Mouse (Mus musculus): ENCODE results near the gene Dlk2. TPM values are rescaled to one million over a fixed set of nuclear protein-coding genes. Genes with fewer than 3 reads are reported as not detected.

Gene Dlk2
- polyA plus RNA-seq, 1 experiment, result not detected

DNA sequence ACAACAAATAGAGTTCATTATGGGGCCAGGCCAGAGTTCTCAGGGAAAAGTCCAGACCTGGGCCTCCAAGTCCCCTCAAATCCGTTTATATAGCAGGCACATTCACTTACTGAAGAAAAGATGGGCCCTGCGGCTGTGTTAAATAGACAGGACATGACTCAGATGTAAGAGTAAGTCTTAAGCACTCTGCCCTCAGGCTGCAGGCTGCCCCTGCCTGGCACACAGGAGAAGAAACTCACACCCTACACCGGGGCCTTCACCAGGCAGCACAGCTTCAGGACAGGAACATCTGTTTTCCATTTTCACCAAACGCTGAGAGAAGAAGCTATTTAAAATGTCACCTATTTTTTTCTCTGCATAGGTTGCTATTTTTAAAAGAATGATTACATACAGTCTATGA lies 19.6 kb upstream of the Dlk2 start:
- Histone ChIP-seq H3K4me1 (ENCODE audit: control insufficient read depth, insufficient read depth, low read length) (peaks cover 1% of the 10 kb centered on the region; the same call in 1 of the 2 replicates), H3K4me3 (replicated peaks; ENCODE audit: control insufficient read depth, low read depth, low read length) (no peak overlapping the region), H3K27ac (ENCODE audit: control insufficient read depth, insufficient read depth, low read depth, low read length, poor library complexity) (no peak overlapping the region)
- TF ChIP-seq CTCF (IDR thresholded peaks at IDR 0.05; ENCODE audit: control insufficient read depth, insufficient read depth, low read length) (no peak), POLR2A (IDR thresholded peaks at IDR 0.05; ENCODE audit: borderline replicate concordance, control insufficient read depth, low read depth, low read length) (no peak)
- 87% methylated on average over 4 of the region's 4 CpGs for WGBS

DNA sequence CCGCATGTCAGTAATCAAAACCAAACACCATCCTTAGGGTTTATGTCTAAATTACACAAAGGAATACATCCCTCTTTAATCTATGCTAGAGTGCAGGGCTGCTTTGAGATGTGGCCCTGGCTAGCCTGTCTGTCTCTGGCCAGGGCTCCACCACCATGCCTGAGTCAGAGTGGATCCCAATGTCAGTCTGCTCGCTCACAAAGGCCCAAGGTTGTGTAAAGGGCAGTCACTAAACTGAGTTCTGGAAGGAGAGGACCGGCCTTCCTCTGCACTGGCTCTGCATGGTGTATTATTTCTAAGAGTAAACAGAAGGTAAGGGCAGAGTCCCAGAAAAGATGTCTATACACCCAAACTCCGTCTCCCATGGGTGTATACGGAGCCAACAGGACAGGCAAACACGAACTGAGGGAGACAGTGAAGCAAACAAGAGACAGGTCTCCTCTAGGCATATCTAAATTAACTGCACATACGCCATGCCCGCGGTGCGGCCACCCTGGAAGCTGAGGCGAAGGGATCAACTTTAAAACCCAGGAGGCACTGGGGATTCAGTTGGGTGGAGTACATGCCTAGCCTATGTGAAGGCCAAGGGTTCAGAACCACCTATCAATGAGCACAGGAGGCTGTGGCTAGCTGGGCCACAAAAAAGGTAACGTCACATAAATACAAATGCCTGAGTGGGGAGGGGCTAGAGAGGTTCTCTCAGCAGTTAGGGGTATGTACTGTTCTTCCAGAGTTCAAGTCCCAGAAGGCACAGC lies 19.0 kb upstream of the Dlk2 start:
- WGBS, result 90% methylated on average over 12 of the region's 12 CpGs

DNA sequence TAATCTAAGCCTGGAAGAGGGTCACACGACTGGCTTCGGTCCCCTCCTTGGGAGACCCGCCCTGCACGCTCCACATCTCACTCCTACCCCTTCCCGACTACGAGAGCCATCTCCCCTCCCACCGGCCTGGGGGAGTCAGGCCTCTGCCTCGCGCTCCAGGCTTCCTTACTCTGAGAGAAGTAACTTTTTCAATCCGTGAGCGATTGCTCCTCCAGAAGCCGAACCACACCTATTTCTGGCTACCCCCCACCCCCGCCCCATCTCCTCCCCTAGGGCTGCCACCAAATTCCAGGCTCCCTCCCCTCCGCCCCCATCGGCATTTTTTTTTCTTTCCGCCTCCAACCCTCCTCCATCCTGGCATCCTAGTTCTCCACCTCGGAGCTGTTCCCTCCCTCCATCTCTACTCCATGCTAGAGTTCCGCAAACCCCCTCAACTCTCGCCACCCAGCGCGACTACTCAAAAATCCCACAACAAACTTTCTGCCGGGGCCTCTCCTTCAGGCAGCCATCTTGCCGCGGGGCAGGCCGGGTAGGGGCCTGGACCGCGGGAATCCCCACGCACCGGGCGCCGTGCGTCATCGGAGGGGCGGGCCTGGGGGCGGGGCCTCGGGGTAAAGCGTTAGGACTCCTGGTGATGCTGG lies 14.6 kb upstream of the Dlk2 start, which contains the start of gene Tjap1:
Gene Tjap1 (minus strand): TSS at position 544 of the 641 bp plus-strand sequence.
- H3K4me1 ChIP-seq (ENCODE audit: control insufficient read depth, insufficient read depth, low read length), result peaks cover 1% of the 10 kb centered on the region; the same call in 1 of the 2 replicates
- peak within 1 kb of the TSS; percentile 95 for H3K4me3 ChIP-seq (replicated peaks; ENCODE audit: control insufficient read depth, low read depth, low read length)
- H3K27ac ChIP-seq (ENCODE audit: control insufficient read depth, insufficient read depth, low read depth, low read length, poor library complexity), result peak within 1 kb of the TSS; percentile 48; the same call in 1 of the 2 replicates
- 1% methylated on average over 37 of the region's 37 CpGs for WGBS
- peak; percentile 45; the same call in 1 of the 2 replicates for TF ChIP-seq POLR2A (IDR thresholded peaks at IDR 0.05; ENCODE audit: borderline replicate concordance, control insufficient read depth, low read depth, low read length)
- no peak for TF ChIP-seq CTCF (IDR thresholded peaks at IDR 0.05; ENCODE audit: control insufficient read depth, insufficient read depth, low read length)

More for the DNA sequence above, 19.0 kb upstream of the Dlk2 start:
- no peak for TF ChIP-seq POLR2A (IDR thresholded peaks at IDR 0.05; ENCODE audit: borderline replicate concordance, control insufficient read depth, low read depth, low read length)
- no peak for TF ChIP-seq CTCF (IDR thresholded peaks at IDR 0.05; ENCODE audit: control insufficient read depth, insufficient read depth, low read length)
- H3K4me1 ChIP-seq (ENCODE audit: control insufficient read depth, insufficient read depth, low read length), result peaks cover 1% of the 10 kb centered on the region; the same call in 1 of the 2 replicates
- no peak overlapping the region for H3K27ac ChIP-seq (ENCODE audit: control insufficient read depth, insufficient read depth, low read depth, low read length, poor library complexity)
- H3K4me3 ChIP-seq (replicated peaks; ENCODE audit: control insufficient read depth, low read depth, low read length), result no peak overlapping the region

DNA sequence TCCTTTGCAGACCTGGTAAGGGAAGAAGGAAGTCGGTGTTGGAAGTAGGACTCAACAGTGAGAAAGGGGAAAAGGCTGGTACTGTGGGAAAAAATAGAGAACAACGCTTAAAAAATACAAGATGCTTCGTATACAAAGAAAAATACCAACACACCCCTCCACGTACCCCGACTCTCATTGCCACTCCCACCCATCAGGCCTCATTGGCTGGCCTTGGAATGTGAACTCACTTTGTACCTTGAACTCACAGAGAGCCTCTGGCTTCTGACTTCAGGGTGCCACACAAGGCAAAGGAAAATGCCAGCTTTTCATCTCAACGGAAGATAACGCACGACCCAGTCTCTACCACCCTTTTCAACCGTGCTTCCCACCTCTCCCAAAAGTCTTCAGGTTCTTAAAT lies 14.1 kb upstream of the Dlk2 start:
- no peak overlapping the region for H3K4me3 ChIP-seq (replicated peaks; ENCODE audit: control insufficient read depth, low read depth, low read length)
- H3K4me1 ChIP-seq (ENCODE audit: control insufficient read depth, insufficient read depth, low read length), result peaks cover 1% of the 10 kb centered on the region; the same call in 1 of the 2 replicates
- no peak overlapping the region for H3K27ac ChIP-seq (ENCODE audit: control insufficient read depth, insufficient read depth, low read depth, low read length, poor library complexity)
- TF ChIP-seq CTCF (IDR thresholded peaks at IDR 0.05; ENCODE audit: control insufficient read depth, insufficient read depth, low read length), result no peak
- TF ChIP-seq POLR2A (IDR thresholded peaks at IDR 0.05; ENCODE audit: borderline replicate concordance, control insufficient read depth, low read depth, low read length), result no peak
- 26% methylated on average over 9 of the region's 9 CpGs for WGBS

DNA sequence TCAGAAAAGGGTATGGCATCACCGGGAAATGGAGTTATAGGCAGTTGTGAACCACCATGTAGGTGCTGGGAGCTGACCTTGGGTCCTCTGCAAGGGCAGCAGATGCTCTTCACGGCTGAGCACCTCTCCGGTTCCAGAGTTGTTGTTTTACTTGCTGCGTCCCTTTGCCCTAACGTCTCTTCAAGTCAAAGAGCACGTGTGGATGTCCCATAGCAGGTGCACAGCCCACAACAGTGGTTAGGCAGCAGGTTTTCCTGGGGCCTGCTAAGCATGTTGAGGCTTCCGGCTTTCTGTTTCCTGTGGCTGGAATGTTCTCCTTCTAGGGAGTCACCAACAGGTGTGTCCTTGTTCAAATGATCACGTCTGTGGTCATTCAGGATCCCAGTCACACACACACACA lies 13.3 kb upstream of the Dlk2 start:
- TF ChIP-seq CTCF (IDR thresholded peaks at IDR 0.05; ENCODE audit: control insufficient read depth, insufficient read depth, low read length) (no peak), POLR2A (IDR thresholded peaks at IDR 0.05; ENCODE audit: borderline replicate concordance, control insufficient read depth, low read depth, low read length) (no peak)
- Histone ChIP-seq H3K4me1 (ENCODE audit: control insufficient read depth, insufficient read depth, low read length) (peaks cover 1% of the 10 kb centered on the region; the same call in 1 of the 2 replicates), H3K4me3 (replicated peaks; ENCODE audit: control insufficient read depth, low read depth, low read length) (no peak overlapping the region), H3K27ac (ENCODE audit: control insufficient read depth, insufficient read depth, low read depth, low read length, poor library complexity) (no peak overlapping the region)
- WGBS, result 78% methylated on average over 8 of the region's 8 CpGs

DNA sequence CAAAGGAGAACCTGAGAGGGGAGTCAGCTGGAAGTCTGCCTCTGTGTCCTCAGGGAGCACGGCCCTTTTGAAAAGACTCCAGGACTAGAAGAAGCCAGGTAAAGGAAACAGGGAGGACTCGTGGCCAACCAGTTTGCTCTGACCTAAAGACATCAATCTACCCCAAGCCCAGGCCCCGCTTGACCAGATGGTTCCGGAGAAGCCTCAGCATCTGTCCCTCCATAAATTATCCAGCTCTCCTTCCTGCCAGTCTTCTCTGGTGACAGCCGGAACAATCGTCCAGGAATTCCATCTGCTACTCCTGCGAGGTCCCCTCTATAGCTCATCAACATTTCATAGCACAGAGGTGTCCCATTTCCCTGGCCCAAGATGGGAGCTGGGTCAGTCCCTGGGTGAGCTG lies 12.6 kb upstream of the Dlk2 start:
- TF ChIP-seq CTCF (IDR thresholded peaks at IDR 0.05; ENCODE audit: control insufficient read depth, insufficient read depth, low read length) (no peak), POLR2A (IDR thresholded peaks at IDR 0.05; ENCODE audit: borderline replicate concordance, control insufficient read depth, low read depth, low read length) (no peak)
- no peak overlapping the region for H3K4me3 ChIP-seq (replicated peaks; ENCODE audit: control insufficient read depth, low read depth, low read length)
- 66% methylated on average over 7 of the region's 7 CpGs for WGBS
- peaks cover 1% of the 10 kb centered on the region; the same call in 1 of the 2 replicates for H3K4me1 ChIP-seq (ENCODE audit: control insufficient read depth, insufficient read depth, low read length)
- no peak overlapping the region for H3K27ac ChIP-seq (ENCODE audit: control insufficient read depth, insufficient read depth, low read depth, low read length, poor library complexity)

DNA sequence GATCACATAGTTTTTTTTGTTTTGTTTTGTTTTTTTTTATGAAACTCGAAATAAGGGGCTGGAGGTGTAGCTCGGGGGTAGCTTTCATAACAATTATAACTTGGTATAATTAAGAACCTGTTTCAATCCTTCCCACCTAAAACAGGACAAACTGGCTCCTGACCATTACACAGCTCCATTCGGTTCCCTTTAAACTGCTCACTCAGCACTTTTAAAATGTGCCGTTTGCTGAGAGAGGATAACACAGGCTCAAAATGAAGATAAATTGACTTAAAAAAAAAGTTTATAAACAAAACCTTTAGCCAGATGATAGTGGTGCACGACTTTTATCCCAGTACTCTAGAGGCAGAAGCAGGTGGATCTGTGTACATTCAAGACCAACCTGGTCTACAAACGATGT lies 11.8 kb upstream of the Dlk2 start:
- Histone ChIP-seq H3K4me3 (replicated peaks; ENCODE audit: control insufficient read depth, low read depth, low read length) (no peak overlapping the region), H3K27ac (ENCODE audit: control insufficient read depth, insufficient read depth, low read depth, low read length, poor library complexity) (no peak overlapping the region), H3K4me1 (ENCODE audit: control insufficient read depth, insufficient read depth, low read length) (peaks cover 1% of the 10 kb centered on the region; the same call in 1 of the 2 replicates)
- TF ChIP-seq POLR2A (IDR thresholded peaks at IDR 0.05; ENCODE audit: borderline replicate concordance, control insufficient read depth, low read depth, low read length) (no peak), CTCF (IDR thresholded peaks at IDR 0.05; ENCODE audit: control insufficient read depth, insufficient read depth, low read length) (no peak)
- WGBS, result 62% methylated on average over 6 of the region's 6 CpGs

DNA sequence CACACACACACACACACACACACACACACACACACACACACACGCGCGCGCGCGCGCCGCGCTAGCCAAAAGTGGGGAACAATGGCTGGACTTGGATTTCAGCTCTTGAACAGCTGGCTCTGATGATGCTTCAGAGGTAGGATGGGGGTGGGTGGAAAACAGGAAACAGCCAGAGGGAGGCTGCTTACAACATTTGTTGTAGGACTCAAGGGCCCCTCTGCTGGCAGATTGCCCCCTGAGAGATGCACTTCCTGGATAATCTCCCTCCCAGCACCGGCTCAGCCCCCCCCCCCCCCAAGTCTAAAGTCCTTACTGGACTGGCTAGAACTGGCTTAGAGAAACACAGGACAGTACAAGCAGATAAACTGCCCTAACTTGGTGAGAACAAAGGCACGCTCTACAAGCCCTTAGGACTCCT lies 9.5 kb upstream of the Dlk2 start:
- Histone ChIP-seq H3K4me3 (replicated peaks; ENCODE audit: control insufficient read depth, low read depth, low read length) (no peak overlapping the region), H3K27ac (ENCODE audit: control insufficient read depth, insufficient read depth, low read depth, low read length, poor library complexity) (no peak overlapping the region), H3K4me1 (ENCODE audit: control insufficient read depth, insufficient read depth, low read length) (no peaks in the 10 kb centered on the region)
- TF ChIP-seq CTCF (IDR thresholded peaks at IDR 0.05; ENCODE audit: control insufficient read depth, insufficient read depth, low read length) (no peak), POLR2A (IDR thresholded peaks at IDR 0.05; ENCODE audit: borderline replicate concordance, control insufficient read depth, low read depth, low read length) (no peak)
- WGBS, result 56% methylated on average over 11 of the region's 11 CpGs
